Mouse (Mus musculus): ENCODE measurements around the gene BC049762.

Gene BC049762

DNA sequence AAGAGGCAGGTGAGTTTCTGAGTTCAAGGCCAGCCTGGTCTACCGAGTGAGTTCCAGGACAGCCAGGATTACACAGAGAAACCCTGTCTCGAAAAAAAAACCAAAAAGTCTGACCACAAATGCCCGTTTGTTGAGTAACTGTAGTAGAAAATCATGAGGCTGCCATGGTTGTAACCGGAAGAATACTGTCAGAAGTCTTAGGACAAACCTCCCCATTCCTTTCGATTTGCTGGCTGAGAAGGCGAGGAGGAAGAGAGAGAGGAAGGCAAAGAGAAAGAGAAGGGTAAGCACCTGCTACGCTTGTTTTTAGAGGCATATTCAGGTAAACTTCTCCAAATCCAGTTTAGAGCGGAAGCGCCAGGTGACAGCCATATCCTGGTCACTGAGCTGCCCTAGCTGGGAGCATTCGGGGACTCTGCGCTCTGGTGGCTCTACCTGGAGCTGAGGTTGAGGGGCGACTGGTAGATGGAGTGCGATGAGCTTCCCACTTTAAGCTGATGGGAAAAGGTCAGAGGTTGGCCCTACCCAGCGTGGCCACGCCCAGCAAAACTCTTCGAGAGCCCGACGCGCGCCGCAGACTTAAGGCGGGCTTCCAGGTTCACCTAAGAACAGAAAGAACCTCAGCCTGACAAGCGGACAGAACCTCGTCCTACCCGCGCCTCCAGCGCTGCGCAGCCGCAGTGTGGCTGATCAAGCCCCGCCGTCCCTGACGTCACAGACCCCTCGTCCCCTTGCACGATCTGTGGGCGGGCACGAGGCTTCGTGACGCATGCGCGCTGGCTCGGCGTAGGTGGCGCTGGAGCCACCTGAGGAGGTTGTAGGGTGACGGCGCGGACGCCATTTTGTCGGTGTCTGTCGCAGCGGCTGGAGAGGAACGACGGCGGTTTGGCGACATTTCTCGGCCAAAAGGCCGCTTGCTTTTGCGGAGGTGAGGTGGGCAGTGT lies at the start of gene BC049762:
Gene BC049762, minus strand, starts transcription at position 705 of the 944 bp plus-strand sequence.
- peak; percentile 98 to 99 for DNase-seq (ENCODE audit: low spot score in 2 of 2)

DNA sequence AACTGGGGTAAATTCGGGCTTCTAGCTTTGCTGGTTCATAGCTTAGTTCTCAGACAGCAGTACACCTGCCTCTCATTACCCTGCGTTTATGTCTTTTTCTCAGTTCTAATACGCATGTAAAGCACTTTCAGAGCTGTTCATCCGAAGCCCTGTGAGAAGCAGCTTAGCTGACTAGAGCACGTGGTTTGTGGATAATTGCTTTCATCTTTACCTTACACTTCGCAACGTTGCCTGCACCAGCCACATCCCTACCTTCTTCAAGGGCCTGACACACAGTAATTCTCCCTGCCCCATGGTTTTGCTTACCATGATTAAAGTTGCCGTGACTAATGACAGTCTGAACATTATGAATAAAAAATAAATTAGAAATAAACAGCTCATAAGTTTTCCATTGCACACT lies 49.0 kb upstream of the BC049762 start:
- DNase-seq (ENCODE audit: low spot score in 2 of 2): no peak

DNA sequence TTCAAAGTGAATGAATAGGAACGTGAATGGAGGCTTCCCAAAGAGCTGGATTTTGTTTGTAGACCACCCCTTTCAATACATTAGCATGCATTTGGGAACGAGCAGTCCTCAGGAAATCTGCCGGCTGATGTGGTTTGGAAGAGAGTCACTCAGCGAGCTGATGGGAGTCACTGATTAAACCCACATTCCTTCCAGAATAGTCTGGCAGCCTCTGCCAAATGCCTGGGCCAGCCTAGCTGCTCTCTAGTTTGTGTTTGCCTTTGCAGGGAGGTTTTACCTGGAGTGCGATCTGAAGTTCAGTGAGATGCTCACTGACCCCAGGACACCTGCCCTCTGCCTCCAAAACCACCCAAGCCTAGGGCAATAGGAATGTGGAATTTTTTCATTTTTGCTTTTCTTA lies 45.5 kb upstream of the BC049762 start:
- DNase-seq (ENCODE audit: low spot score in 2 of 2): no peak

DNA sequence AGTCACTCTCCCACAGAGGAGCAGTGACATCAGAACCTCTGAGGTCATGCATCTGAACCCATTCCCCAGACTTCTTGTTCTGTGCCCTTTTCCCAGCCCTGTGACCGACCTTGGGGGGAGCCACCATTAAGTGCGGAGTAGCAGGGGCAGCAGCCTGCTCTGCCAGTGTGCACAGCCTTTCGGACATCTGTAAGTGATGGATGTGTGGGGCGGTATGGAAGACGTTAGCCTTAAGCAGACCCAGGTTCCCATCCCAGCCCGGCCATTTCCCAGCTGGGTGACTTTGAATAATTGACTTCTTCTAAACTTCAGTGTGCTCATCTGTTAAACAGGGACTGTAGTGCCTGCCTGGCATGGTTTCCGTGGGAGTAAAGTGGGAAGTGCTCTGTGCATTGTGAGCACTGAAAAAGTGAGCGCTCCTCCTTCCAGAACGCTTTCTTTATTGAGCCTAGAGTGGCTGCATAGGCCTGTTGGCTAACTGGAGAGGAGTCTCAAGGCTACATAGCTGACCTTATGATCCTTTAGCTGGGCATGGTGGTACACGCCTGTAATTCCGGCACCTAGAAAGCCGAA lies 41.2 kb upstream of the BC049762 start:
- DNase-seq (ENCODE audit: low spot score in 2 of 2): no peak

DNA sequence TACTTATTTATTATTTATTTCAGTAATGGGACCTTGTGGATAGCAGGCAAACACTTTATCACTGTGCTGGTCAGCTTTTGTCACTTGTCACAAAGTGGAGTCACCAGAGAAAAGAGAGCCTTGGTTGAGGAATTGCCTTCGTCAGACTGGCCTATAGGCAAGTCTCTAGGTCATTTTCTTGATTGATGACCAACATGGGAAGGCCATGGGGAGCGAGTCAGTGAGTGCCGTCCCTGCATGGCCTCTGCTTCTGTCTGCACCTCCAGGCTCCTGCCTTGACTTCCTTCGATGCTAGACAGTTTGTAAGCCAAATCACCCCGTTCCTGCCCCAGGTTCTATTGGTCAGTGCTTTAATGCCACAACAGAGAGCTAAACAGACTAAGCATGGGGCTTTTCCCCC lies 39.5 kb upstream of the BC049762 start:
- DNase-seq (ENCODE audit: low spot score in 2 of 2): no peak

DNA sequence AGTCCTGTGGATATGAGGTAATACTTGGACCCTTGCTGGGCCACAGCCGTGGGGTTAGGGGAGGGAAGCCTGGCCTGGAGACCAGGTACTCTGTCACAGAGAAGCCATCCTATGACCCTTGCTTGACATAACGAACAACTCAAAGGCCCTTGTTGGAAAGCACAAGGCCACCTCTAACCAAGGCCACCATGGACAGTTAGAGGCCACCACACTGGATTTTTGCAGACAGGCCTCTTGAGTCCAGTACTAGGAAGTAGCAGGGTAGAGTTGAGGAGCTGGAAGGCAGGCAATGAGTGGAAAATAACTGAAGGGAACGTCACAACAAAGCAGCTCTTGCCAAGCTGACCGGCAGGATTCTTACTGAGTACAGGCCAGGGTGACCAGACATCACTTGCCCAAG lies 35.8 kb upstream of the BC049762 start:
- no peak for DNase-seq (ENCODE audit: low spot score in 2 of 2)

DNA sequence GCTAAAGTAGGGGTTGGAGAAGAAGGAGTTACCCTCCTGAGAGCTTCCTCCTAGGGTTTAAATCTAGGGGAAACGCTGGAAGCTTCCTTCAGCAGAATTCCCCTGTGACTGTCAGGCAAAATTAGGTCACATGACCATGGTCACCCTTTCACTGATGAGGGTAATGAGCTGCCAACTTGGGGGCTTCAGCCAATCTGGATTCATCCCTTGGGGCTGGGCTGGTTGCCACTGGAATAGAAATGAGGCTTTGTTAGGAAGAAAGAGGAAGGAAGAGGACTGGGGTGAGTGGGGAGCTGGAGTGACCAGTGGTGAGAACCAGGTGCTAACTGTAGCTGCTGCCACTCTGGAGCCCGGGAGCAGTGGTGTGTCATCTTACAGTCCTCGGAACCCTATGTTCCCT lies 32.9 kb upstream of the BC049762 start:
- DNase-seq (ENCODE audit: low spot score in 2 of 2): no peak

DNA sequence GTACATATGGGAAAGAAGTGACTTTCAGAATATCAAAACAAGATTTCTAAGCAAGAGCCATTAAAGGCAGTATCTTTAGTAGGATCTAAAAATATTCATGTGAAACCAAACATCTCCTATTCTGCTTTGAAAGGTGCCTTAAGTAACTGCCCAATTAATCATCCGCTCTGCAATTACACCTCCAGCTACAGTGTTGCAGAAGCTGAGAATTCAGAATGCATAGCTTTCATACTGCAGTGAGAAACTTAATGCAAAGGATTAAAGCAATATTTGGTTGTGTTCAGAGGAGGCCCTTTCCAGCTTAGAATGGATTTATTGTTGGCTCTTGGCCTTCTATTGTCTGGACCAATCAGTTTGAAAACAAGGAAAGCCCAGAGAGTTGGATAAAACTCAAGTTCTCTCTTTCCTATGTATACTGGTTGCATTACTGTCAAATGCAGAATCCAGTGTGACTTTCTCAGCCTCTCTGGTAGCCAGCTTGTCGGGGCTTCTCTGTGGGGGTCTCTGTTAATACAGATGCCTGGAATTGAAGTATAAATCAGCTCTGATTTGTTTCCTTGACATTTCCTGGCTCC lies 31.2 kb upstream of the BC049762 start:
- DNase-seq (ENCODE audit: low spot score in 2 of 2): no peak

DNA sequence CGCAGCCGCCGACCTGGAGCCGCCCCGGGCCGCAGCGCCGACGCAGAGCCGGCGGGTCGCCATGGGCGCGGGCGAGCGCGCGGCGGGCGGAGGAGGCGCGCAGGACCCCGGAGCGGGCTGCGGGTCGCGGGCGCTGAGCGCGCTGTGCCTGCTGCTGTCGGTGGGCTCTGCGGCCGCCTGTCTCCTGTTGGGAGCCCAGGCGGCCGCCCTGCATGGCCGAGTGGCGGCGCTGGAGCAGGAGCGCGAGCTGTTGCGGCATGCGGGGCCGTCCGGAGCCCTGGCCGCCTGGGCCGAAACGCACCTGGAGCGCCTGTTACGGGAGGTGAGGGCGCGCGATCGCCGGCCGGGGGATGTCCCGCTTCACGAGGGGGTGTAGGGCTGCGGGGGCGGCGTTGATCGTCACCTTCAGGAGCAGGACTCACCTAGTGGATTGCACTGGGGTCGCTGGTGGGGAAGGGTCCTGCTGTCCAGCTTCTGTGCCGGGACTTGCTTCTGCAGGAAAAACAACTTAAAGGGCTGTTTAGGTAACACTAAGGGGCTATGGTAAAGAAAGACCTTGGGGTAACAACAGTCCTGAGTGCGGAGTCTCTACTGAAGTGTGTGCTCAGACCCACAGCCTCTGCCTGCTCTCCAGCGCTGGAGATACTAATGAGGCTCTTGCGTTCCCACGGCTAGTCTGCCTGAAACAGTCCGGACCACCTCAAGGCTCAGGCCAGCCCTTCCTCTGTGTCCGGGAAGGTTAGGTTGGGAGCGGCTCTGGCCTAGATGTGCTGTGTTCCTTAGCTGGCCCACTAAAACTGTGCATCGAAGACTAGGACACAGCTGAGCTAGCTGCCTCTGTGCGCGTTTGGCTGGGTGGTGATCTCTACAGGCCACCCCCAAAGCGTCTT lies 27.5 kb upstream of the BC049762 start:
- DNase-seq (ENCODE audit: low spot score in 2 of 2): peak in 1 of 2 experiments; percentile 28

DNA sequence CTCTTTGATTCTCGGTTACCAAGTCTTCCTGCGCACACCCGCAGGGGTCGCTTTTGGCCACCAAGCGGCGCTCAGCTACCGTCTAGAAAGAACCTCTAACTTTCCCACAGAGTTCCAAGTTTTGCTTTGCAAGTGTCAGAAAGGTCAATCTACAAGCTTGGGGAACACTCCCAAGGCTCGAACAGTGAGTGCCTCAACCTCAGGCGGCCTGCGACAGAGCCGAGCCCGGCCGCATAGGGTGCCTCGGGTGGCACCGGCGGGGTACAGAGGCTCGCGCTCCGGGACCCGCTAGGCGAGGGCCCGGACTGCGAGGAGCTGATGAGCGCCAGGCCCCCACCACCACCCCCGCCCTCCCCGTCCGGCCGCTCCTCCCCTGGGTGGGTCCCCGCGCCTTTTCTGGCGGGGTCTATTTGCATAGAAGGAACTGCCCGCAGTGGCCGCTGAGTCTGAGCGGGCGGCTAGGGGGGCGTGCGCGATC lies 26.8 kb upstream of the BC049762 start, which contains the start of gene Col23a1:
Gene Col23a1, plus strand, starts transcription at position 357 of the 478 bp plus-strand sequence.
- peak; percentile 18 to 64 for DNase-seq (ENCODE audit: low spot score in 2 of 2)

DNA sequence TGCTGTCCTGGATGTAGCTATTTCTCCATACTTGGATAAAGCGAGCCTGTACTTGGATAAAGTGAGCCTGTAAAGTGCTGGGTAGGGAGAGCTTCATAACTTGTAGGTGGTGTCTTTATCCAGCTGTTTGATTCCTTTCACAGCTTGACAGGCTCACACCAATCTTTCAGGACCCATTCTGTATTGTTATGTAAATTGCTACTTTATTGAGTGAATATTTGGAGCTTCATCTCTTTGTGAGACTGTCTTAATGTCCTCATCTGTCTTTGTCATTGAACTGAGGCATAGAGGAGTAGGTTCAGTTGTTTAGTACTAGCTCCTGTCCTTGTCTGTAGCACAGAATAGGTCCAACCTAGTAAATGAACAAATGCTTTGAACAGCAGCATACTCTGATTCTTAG lies 11.6 kb upstream of the BC049762 start:
- DNase-seq (ENCODE audit: low spot score in 2 of 2): no peak

DNA sequence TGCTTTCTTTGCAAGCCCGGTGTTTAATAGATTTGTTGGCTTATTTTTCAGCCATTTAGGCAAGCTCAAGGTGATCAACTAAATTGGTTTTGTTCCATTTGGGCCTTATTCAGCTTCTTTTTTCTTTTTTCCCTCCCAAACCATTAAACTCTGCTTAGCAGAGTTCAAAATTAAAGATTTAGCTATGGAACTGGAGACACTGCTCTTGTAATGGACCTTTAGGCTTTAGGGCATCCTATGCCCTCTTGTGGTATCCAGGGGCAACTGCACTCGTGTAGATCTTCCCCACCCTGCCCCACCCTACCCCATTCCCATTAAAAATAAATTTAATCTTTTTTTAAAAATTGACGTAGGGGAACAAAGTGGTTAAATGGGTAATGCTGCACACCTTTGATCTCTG lies 2.5 kb upstream of the BC049762 start:
- DNase-seq (ENCODE audit: low spot score in 2 of 2): peak in 1 of 2 experiments; percentile 39

DNA sequence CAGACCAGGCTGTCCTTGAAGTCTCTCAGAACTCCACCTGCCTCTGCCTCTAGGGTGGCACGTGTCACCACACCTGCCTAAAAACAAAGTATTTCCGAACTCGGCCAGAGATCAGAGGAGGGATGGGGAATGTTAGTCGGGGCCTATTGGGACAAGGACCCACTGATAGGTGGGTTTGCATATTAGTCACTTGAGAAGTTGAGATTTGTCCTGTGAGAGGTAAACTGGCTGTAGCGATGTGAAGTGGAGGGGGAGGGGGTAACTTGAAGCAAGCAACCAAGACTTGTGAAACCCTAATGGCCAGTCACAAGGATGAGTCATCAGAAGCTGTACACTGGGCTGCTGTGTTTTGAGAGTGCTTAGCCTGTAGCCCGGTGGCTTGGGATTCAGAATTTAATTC lies 1.5 kb upstream of the BC049762 start:
- peak; percentile 15 to 21 for DNase-seq (ENCODE audit: low spot score in 2 of 2)

DNA sequence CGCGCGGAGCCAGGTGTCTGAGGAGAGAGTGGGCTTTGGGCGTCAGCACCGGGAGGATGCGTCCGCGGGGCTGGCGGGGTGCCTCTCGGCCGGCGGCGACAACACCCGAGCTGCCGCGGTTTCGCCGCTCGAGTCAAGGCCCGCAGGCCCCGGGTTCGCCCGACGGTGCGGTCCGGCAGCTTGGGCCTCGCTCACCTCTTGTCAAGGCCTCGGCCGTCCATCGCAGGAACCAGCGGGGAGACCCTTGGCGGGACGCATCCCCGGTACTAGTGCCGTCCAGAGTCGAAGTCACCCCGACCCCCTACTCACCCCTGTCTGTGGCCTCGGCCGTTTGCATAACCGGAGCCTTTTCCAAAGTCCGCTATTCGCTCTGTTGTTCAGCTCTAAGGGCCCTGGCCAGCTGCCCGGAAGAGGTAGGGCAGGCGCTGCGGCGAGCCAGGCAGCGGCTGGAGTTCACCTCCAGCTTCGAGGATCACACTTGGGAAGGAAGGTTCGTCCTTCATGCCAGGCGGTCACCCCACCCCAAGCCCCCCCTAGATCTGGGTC lies 513 bp upstream of the BC049762 start:
- peak in 1 of 2 experiments; percentile 70 for DNase-seq (ENCODE audit: low spot score in 2 of 2)

DNA sequence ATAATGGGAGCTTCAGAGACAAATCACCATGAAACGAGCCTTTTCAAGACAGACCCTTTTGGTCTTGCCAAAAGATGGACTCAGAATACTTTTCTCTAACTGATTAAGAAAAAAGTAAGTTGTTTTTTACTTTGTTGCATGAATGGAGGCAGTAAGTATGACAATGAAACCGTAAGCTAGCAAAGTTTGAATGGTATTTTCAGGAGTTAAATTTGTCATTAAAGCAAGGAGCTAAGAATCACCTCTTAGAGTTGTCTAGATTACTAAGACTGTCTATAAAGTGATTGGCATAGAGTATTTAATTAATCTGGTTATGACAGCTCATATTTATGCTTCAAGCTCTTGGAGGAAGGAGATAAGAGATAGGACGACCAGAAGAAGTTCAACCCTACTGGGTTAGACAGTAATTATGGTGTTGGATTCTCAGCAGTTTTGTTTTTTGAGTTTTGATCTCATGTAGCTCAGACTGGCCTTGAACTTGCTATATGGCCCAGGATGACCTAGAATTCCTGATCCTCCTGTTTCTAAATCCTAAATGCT lies 1.1 kb downstream of the BC049762 start, which contains the start of gene Clk4:
Gene Clk4, plus strand, starts transcription at position 51 of the 540 bp plus-strand sequence.
- DNase-seq (ENCODE audit: low spot score in 2 of 2): no peak

DNA sequence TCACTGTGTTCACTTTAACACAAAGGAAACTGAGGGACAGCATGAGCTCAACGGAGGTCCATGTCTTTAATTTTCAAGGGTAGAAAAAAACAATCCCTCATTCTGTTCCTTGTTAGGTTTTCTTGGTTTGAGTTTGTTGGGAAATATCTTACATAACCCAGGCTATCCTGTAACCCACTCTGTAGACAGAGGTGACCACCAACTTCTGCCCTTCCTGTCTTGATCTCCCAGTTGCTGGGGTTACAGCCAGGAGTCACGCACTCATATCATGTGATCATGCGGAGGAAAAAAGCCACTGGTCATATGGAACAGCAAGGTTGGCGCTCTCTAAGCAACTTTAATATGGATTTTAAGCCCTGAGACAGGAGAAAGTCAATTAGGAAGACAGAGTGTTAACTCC lies 5.8 kb downstream of the BC049762 start:
- no peak for DNase-seq (ENCODE audit: low spot score in 2 of 2)

DNA sequence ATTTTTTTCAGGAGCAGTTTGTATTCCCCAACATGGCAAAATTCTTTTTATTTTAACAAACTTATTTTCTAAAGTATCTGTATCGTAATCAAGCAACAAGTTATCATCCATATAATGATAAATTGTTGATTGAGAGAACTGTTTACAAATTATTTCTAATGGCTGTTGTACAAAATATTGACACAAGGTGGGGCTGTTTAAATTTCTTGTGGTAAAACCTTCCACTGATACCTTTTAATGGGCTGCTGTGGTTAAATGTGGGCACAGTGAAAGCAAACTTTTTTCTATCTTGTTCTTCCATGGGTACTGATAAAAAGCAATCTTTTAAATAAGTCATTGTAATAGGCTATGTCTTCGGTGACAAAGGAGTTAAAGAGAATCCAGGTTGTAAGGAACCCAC lies 19.9 kb downstream of the BC049762 start:
- no peak for DNase-seq (ENCODE audit: low spot score in 2 of 2)

DNA sequence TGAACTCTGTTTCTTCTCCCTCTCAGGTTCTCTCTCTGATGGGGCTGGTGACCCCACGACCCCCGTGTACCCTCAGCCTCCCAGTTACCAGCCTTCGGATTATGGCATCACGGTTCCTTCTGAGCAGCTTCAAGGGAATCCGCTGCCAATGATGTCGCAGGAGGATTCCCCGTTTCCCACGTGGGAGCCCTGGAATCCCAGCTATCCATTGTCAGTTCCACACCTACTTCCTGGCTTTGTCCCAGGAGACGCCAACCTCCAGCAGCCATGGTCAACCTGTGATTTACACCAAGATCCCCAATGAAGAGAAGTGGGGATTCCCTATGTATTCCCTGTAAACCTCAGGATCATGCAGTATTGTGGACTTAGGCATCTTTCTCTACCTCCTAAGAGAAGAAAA lies 28.2 kb downstream of the BC049762 start:
- no peak for DNase-seq (ENCODE audit: low spot score in 2 of 2)

DNA sequence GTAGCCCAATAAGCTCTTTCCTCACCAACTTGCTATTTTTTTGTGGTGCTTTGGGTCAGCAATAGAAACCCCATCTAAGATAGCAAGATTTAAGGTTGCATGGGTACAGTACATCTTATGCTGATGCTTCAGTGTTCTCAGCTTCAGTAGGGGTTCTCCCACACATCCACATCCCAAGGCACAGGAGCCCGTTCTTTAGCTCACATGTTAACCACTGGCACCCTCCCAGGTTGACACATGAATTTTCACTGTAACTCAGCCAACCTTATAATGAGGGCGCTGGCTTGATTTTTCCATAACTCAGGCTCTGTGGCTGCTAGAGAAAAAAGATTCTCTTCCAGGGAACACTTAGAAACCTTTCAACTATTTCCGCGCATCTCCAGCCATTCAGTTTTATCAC lies 35.7 kb downstream of the BC049762 start:
- no peak for DNase-seq (ENCODE audit: low spot score in 2 of 2)

DNA sequence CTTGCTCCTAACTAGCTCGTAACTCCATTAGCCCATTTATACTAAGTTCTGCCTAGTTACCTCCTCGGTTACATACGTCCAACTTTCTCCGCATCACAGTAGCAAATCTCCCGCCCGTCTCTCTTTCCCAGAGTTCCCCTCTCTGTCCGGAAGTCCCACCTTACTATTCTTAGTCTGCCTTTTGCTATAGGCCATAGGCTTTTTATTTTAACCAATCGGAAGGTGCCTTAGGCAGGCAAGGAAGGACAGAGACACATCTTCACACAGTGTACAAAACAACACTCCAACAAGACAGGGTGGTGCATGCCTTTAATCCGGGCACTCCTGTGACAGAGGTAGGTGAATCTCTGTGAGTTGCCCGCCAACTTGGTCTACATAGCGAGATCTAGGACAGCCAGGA lies 42.5 kb downstream of the BC049762 start, which contains the start of gene Gm12569:
Gene Gm12569, plus strand, starts transcription at position 166 of the 400 bp plus-strand sequence.
- no peak for DNase-seq (ENCODE audit: low spot score in 2 of 2)
